Mouse (Mus musculus) ES-E14 (cell line): ENCODE measurements around the gene Gsk3b.

ENCODE experiments used
- CHD2 ChIP-seq: IDR thresholded peaks from 2 replicates; pipeline ENCODE4 v1.6.1; 2014; ENCODE audit warnings: mild to moderate bottlenecking, low read depth, low read length, inconsistent platforms
- ZC3H11A ChIP-seq: IDR thresholded peaks from 2 replicates; pipeline ENCODE4 v1.6.1; 2012; ENCODE audit warnings: low read depth, mild to moderate bottlenecking, inconsistent platforms, low read length, borderline replicate concordance
- ZNF384 ChIP-seq: IDR thresholded peaks from 2 replicates; pipeline ENCODE4 v1.6.1; 2012; ENCODE audit warnings: low read depth, low read length, inconsistent platforms

GRCm38 (mm10) chr16:38059631-38060030 is 29.2 kb upstream of the Gsk3b start:
- no peak for TF ChIP-seq CHD2
- no peak for TF ChIP-seq ZC3H11A
- TF ChIP-seq ZNF384 = no peak
